Mouse (Mus musculus) liver, postnatal 0 days (tissue): ENCODE measurements around the gene Psmd5. TPM values are rescaled to one million over a fixed set of nuclear protein-coding genes. Genes with fewer than 3 reads are reported as not detected.
A peak's percentile ranks its signal among the peaks of the same experiment; 100 is the strongest.

Experiments
- ATAC-seq: fragments of 200-750 bp; cut with Nextera tagmentation; 2 replicates; pipeline ENCODE4 v1.8.0; 2017; ENCODE audit warnings: mild to moderate bottlenecking, moderate library complexity
- DNase-seq: peaks from one replicate; pipeline ENCODE4 v3.0.0-alpha.2; 2016
- H3K27ac ChIP-seq: fragments of 300-500 bp; sonication (generic); 2 replicates; pipeline ENCODE4 v1.5.1; 2014; ENCODE audit warnings: antibody characterized with exemption, moderate library complexity, mild to moderate bottlenecking, low read depth
- H3K27me3 ChIP-seq: fragments of 300-500 bp; sonication (generic); 2 replicates; pipeline ENCODE4 v1.6.1; 2014; ENCODE audit warnings: low read length, control low read depth, mixed read lengths; ENCODE audit not compliant: insufficient read depth
- H3K36me3 ChIP-seq: fragments of 300-500 bp; sonication (generic); replicated peaks from 2 replicates; pipeline ENCODE4 v1.6.1; 2014; ENCODE audit warnings: mild to moderate bottlenecking, control low read depth, low read length, moderate library complexity, mixed read lengths; ENCODE audit not compliant: insufficient read depth
- H3K4me1 ChIP-seq: fragments of 300-500 bp; sonication (generic); 2 replicates; pipeline ENCODE4 v1.6.1; 2014; ENCODE audit warnings: antibody characterized with exemption, mild to moderate bottlenecking, control low read depth; ENCODE audit not compliant: insufficient read depth
- H3K4me2 ChIP-seq: fragments of 300-500 bp; sonication (generic); 2 replicates; pipeline ENCODE4 v1.6.1; 2014; ENCODE audit warnings: low read depth, mild to moderate bottlenecking, low read length, moderate library complexity, mixed read lengths
- H3K4me3 ChIP-seq: fragments of 300-500 bp; sonication (generic); 2 replicates; pipeline ENCODE4 v1.5.1; 2014; ENCODE audit warnings: low read depth, low read length
- H3K9ac ChIP-seq: fragments of 300-500 bp; sonication (generic); replicated peaks from 2 replicates; pipeline ENCODE4 v1.6.1; 2014; ENCODE audit warnings: mild to moderate bottlenecking, moderate library complexity
- H3K9me3 ChIP-seq: fragments of 300-500 bp; sonication (generic); 2 replicates; pipeline ENCODE4 v1.6.1; 2016; ENCODE audit warnings: mild to moderate bottlenecking, control low read depth, low read length, mixed read lengths
- CTCF ChIP-seq: sonication (generic); IDR thresholded peaks from 2 replicates; pipeline ENCODE4 v1.5.1; 2016; ENCODE audit warnings: antibody characterized with exemption, low read depth
- EP300 ChIP-seq: IDR thresholded peaks from 2 replicates; pipeline ENCODE4 v1.6.1; 2016; ENCODE audit warnings: antibody characterized with exemption, low read depth, mild to moderate bottlenecking
- WGBS: fragments of 180-500 bp; shearing (Covaris S2); extraction: QIAGEN DNeasy Blood & Tissue Kit; methylation state at CpG from one replicate; pipeline ENCODE4 v1.1.7; 2014; ENCODE audit not compliant: insufficient replicate concordance; 5-methylcytosine and 5-hydroxymethylcytosine counted together
- polyA plus RNA-seq: library from polyadenylated mRNA; unstranded; fragments of >200 nt; fragmentation: Nextera tagmentation; extraction: Ambion mirVana; gene quantifications from 2 replicates; pipeline ENCODE4 v1.2.1, GENCODE M21; 2015

The Psmd5 gene
- polyA plus RNA-seq, 1 experiment from 2014 or later = 37.3 TPM

- DNase-seq = peak; percentile 67
- H3K4me2 ChIP-seq = peak within 1 kb of the TSS; percentile 79
- H3K27ac ChIP-seq = peak within 1 kb of the TSS; percentile 66
- H3K36me3 ChIP-seq = 0 out of 2 replicates have a peak, but pooled peaks cover 7% of the 10 kb centered on the region
- ATAC-seq = peak; percentile 67
- peaks cover 2% of the 10 kb centered on the region; the same call in 1 of the 2 replicates for H3K4me1 ChIP-seq
- peak within 1 kb of the TSS; percentile 66 for H3K4me3 ChIP-seq
- peaks cover 15% of the 10 kb centered on the region; the same call in 1 of the 2 replicates for H3K27me3 ChIP-seq
- H3K9me3 ChIP-seq = no peaks in the 10 kb centered on the region
- TF ChIP-seq CTCF (0 out of 2 replicates have a peak, but pooled peaks have one; percentile 7), EP300 (no peak)
- under 1% methylated on average over 55 of the region's 64 CpGs for WGBS
- H3K9ac ChIP-seq = peak within 1 kb of the TSS; percentile 65
These were observed 38.7 kb upstream of the Psmd5 start, which contains the start of gene Phf19 for GRCm38 (mm10) chr2:34913218-34914068. Gene Phf19, minus strand, starts transcription at chr2:34914026.

GRCm38 (mm10) chr2:34912613-34913012 is 37.8 kb upstream of the Psmd5 start:
- ATAC-seq (no peak), DNase-seq (no peak)
- TF ChIP-seq CTCF (no peak), EP300 (no peak)
- Histone ChIP-seq H3K27me3 (peaks cover 15% of the 10 kb centered on the region; the same call in 1 of the 2 replicates), H3K4me1 (peaks cover 2% of the 10 kb centered on the region; the same call in 1 of the 2 replicates), H3K4me3 (peak overlapping the region; percentile 66), H3K27ac (no peak overlapping the region), H3K36me3 (0 out of 2 replicates have a peak, but pooled peaks cover 7% of the 10 kb centered on the region), H3K9ac (peak overlapping the region; percentile 65), H3K4me2 (peak overlapping the region; percentile 79), H3K9me3 (no peaks in the 10 kb centered on the region)
- 62% methylated on average over 7 of the region's 7 CpGs for WGBS

GRCm38 (mm10) chr2:34911871-34912270 is 37.1 kb upstream of the Psmd5 start:
- Histone ChIP-seq H3K36me3 (0 out of 2 replicates have a peak, but pooled peaks cover 7% of the 10 kb centered on the region), H3K4me1 (peaks cover 4% of the 10 kb centered on the region), H3K4me2 (no peak overlapping the region), H3K9me3 (no peaks in the 10 kb centered on the region), H3K9ac (no peak overlapping the region), H3K27me3 (peaks cover 15% of the 10 kb centered on the region; the same call in 1 of the 2 replicates), H3K4me3 (no peak overlapping the region), H3K27ac (no peak overlapping the region)
- DNase-seq (no peak), ATAC-seq (no peak)
- 87% methylated on average over 5 of the region's 5 CpGs for WGBS
- TF ChIP-seq CTCF (no peak), EP300 (no peak)

GRCm38 (mm10) chr2:34909719-34910118 is 35.0 kb upstream of the Psmd5 start:
- Histone ChIP-seq H3K36me3 (0 out of 2 replicates have a peak, but pooled peaks cover 7% of the 10 kb centered on the region), H3K4me1 (peaks cover 14% of the 10 kb centered on the region), H3K4me2 (no peak overlapping the region), H3K4me3 (no peak overlapping the region), H3K9me3 (no peaks in the 10 kb centered on the region), H3K27ac (no peak overlapping the region), H3K9ac (no peak overlapping the region), H3K27me3 (peaks cover 13% of the 10 kb centered on the region; the same call in 1 of the 2 replicates)
- DNase-seq (no peak), ATAC-seq (no peak)
- 92% methylated on average over 4 of the region's 4 CpGs for WGBS
- TF ChIP-seq EP300 (no peak), CTCF (no peak)

- ATAC-seq (no peak), DNase-seq (peak; percentile 79)
- Histone ChIP-seq H3K9ac (no peak overlapping the region), H3K27ac (peak overlapping the region; percentile 37; the same call in 1 of the 2 replicates), H3K36me3 (peaks cover 11% of the 10 kb centered on the region; the same call in 1 of the 2 replicates), H3K4me1 (peaks cover 27% of the 10 kb centered on the region), H3K9me3 (no peaks in the 10 kb centered on the region), H3K4me3 (no peak overlapping the region), H3K4me2 (no peak overlapping the region), H3K27me3 (no peaks in the 10 kb centered on the region)
- WGBS = 49% methylated on average over 12 of the region's 12 CpGs
- no peak for TF ChIP-seq EP300
- peak; percentile 28 for TF ChIP-seq CTCF
These were observed 32.3 kb upstream of the Psmd5 start for GRCm38 (mm10) chr2:34906861-34907604.
